Mouse (Mus musculus) testis, postnatal 14 days (tissue): Measurements from ENCODE around the gene Zfand6.

Source experiments
- DNase-seq: peaks from one replicate; pipeline ENCODE4 v3.0.0; 2021; ENCODE audit warnings: low spot score

Zfand6 gene

DNA sequence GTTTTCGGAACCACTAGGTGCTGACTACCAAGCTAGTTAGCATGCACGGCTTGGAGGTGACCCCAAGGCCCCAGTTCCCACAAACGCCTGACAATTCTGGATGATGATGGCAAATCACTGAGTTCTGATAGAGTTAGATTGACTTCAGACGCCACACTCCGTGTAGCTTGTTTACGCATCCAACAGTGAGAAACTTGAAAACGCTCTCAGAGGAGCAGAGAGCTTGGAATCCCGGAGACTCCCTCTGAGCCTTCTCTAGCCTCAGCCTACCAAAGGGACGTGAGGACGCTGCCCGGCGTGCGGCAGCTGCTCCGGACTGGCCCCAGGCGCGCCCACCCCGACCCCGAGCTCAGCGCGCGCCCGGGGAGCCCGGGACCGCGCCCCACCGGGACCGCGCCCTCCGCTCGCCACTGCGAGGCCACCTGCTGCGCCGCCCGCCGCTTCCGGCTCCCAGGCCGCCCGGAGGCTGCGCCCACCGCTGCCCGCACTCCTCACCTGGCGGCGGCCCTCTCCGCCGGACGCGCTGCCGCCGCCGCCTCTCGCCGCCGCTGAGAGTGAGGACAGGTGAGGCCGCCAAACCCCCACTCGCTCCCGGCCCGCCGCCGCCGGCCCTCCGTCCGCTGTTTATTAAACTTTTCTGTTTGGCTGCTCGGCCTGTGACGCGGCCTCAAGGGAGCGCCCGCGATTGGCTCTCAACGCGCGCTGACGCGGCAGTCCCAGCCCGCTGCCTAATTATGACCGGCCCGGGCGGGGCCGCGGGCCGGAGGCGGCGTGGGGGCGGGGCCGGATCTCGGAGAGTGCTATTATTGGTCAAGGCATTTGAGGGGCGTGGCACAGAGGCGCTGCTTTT is at the start of gene Zfand6:
TSS of gene Zfand6 (minus strand) at position 709 of the 850 bp plus-strand sequence.
- peak; percentile 98 for DNase-seq

DNA sequence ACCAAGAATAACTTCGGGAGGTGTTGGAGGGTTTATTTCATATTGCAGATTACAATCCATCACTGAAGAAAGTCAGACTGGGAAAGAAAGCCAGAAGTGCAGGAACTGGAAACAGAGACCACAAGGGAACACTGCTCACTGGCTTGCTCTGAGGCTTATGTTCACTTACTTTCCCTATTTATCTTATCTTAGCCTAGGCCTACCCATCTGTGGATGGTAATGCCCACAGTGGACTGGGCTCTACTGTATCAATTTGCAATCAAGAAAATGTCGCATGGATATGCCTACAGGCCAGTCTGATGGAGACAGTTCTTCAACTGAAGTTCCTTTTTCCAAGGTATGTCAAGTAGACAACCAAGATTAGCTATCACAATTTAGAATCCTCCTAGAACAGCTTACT is 47.0 kb upstream of the Zfand6 start:
- no peak for DNase-seq

DNA sequence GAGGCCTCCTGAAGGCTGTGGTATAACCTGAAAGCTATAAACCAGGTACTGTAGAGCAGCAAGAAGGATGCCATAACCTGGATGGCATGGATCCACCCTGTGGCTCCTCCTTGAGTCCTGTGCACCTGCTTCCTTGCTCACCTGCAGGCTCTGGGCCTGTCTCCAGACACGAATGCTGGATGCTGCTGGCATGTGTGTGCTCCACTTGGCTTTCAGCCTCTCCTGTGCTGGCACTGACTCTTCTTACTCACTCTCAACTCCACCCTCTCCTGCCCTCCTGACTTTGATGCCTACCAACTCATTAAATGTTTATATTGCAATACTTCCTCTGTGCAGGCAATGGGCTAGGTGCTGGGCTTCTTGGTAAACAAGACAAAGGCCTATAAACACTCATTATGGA is 43.3 kb upstream of the Zfand6 start:
- no peak for DNase-seq

DNA sequence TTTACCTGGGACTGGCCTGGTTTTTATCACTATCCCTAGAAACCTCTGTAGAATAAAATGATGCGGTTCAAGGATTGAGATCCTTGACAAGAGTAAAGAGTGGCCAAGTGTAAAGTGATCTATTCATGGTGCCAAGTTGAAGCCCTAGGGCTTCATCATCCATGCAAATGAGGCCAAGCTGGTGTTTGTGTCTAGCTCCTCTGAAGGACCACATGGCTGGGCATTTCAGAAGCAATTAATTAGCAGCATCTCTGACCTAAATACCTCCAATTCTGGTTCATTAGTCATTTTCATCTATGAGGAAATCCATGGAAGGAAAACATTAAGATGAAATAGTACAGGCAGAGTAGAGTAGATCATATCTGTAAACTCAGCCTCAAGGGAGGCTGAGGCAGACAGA is 42.3 kb upstream of the Zfand6 start:
- DNase-seq, result no peak

DNA sequence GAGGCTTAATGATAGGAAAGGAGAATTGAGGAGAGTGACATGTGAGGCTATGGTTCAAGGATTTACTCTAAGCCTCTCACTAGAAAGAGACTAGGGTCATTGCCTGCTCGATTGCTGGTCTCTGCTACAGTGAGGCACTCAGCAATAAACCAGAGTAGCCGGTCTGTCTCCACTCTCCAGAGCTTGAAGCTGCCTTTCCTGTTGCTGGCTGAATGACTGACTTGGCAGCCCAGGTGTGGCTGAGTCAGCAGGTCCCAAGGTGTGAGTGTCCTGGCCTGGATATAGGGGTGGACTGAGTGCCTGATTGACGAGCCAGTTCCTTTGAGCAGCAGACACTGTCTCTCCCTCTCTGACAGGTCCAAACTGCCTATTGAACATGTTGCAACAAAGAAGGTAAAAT is 41.3 kb upstream of the Zfand6 start:
- no peak for DNase-seq

DNA sequence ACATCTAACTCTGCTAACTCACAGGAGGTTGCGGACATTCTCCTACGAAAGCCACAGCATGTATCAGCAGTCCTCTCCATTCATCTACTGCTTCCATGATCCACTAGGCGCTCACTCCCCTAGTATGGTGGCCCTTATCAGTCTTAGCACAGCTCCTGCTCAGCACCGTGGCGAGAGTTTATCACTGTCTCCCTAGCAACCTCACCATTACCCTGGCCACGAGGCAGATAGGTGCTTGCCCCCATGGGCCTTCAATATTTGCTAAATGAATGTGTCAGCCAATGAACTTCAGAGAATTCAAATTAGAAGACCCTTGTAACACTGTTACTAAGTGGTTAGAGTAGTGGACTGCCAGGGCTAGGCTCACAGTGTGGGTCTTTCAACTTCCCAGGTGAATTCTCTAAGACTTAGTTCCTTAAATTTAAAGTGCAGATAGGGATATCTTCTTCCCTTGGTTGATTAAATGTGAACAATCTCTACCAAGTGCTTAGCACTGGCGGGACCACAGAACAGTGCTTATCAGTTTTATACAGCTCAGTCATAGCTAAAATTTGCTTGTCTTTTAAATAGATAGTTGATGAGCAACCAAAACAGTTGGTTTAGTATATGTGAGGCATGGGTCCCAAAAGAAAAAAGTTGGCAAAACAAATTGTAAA is 33.2 kb upstream of the Zfand6 start:
- no peak for DNase-seq

DNA sequence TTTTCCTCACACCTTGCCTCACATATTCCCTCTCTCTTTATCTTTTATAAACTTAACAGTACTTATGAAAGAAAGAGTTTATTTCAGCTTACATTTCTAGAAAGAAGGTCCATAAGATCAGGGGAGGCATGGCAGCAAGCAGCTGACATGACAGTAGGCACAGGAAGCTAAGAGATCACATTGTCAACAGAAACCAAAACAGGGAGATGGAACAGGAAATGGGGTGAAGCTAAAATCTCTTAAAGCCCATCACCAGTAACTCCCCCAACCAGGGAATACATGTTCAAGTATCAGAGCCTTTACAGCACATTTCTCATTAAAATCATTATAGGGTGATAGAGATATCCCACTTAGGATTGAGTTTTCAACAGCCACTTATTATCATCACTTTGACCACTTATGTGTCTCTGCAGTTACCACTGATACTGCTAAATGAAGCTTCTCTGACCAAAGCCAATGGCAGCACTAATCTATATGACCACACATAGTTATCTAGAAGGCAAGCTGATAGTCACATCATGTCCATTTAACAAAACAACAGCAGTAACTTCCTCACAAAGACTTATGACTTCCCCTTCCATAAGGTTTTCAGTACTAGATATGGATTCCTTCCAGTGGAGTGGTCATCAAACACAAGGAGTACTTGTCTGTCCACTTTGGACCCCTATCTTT is 20.7 kb upstream of the Zfand6 start:
- no peak for DNase-seq

DNA sequence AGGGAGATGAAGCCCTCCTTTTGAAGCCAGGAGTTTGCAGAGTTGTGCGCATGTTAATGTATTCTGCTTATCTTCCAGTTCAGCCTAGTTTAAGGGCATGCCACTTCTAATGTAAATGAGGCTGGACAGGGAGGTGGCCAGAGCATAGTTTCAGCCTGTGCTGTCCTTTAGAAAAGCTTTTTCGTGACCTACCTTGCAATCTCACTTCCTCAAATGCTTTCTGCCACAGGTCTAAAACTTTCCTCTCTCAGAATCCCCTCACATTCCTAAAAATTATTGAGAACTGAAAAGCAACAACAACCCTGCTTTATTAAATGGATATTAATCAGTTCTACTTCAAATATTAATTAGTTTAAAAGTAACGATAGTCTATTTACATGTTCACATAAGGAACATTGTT is 17.1 kb upstream of the Zfand6 start:
- no peak for DNase-seq

DNA sequence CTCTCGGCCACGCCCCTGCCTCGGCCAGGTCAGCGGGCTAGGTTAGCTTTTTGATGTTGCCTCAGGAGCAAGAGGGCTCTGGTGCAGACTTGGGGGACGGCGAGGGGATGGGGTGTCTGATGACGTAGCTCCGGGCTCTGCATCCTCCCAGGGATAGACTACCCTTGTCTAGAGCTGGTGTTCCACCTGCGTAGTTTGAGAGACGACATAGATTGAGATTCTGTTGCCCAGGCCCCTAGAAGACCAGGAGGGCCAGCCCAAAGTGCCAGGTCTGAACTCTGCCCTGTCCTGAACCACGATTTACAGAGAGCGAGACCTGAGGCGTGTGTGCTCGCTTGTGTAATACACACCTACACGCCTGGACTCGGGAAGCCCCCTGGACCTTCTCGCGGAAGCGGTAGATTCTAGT is 346 bp upstream of the Zfand6 start:
- no peak for DNase-seq

DNA sequence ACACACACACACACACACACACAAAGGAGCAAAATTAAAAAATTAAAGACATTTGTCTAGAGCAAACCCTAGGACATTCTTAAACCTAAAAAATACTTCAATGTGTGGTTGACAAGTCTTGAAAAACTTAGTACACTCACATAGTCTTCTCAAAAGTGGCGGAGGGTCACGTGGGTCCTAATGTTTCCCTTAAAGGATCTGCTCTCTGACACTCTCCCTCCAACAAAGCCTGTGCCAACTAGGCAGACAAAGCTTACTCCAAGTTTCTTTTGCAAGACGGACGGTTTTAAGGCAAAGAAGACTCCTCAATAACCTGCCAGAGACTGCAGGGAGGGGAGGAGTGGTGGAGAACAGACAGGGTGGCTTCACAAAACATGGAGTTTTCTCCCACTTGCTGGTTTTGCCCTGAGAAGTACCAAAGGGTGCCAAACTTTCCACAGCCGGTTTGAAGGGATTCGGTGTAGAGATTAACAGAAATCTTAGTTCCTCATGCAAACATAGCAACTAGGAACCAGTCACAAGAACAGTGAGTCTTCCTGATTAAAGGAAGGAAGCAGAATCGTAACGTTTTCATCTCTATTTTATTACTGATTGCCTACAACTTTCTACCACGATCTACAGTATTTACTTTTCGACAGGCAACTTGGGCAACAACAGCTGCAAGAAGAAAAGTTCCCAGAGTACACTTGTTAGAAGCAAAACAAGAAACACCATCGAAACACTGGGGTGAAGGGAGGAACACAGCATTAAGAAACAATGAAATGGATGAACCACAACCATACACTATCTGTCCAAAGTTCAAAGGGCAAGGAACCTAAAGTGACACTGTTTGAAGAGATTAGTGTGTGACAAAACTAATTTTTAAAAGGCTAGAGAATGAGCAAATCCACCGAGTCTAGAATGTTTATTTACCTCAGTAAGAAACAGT is 1.8 kb downstream of the Zfand6 start:
- no peak for DNase-seq

DNA sequence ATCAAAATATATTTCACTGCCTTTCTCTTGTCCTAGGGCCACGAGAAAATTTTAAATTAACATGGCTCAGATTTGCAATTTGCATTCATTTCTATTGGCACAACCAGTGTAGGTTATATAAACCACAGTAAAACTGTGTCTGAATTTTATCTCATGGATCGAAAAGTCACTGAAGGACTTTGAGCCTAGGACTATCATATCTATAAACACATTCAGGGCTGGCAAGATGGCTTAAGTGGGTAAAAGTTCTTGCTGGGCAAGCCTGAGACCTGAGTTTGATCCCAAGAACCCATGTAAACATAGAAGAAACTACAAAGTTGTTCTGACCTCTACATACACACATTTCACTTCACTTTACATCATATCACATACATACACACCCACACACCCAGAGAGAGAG is 3.4 kb downstream of the Zfand6 start:
- no peak for DNase-seq

DNA sequence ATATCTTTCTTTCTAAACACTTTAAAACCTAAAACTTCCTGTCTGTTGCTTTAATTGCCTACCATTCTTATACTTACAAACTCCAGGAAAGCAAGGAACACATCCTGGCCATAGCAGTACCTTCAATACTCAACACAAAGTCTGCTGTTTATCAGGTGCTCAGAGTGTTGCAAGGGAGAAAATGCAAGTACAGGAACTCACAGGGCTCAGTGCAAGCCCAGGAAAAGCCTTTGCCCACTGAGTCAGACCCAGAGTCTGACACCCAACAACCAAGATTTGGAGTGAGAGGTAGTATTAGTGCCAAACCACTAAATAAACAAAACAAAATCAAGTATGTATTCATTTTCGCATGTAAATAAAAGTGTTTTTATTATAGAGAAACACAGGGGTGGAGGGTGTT is 5.1 kb downstream of the Zfand6 start:
- DNase-seq, result no peak

DNA sequence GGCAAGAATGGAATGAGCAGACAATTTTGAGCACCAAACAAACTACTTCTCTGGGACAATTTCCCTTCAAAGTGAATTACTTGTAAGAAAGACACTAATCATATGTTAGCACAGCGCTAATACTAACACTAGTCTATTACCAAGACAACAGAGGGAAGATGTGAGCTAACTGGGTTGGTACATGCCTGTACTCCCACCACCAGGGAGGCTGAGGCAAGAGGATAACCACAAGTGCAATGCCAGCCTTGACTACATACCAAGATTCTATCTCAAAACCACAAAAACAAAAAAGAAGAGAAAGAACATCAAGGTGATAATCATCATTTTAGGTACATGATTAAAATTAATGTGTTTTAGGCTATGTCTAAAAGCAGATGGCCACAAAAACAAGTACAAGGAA is 8.2 kb downstream of the Zfand6 start:
- DNase-seq, result no peak

DNA sequence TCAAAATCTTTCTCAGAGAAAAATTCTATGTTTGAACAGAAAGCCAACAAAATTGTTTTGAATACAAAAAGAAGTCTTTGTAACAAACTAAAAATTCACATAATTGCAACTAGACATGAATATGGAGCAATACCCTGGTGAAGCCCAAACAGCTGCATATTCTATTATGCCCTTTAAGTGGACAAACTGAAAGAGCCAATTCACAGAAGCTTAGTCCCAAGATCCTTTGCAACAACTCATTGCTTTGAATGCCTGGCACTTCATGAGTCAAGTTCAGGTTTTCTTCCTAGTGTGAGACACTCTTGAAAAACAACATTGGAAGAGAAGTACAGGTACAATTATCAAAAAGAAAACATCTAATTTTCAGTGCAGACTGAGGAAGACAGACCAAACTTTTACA is 8.8 kb downstream of the Zfand6 start:
- no peak for DNase-seq

DNA sequence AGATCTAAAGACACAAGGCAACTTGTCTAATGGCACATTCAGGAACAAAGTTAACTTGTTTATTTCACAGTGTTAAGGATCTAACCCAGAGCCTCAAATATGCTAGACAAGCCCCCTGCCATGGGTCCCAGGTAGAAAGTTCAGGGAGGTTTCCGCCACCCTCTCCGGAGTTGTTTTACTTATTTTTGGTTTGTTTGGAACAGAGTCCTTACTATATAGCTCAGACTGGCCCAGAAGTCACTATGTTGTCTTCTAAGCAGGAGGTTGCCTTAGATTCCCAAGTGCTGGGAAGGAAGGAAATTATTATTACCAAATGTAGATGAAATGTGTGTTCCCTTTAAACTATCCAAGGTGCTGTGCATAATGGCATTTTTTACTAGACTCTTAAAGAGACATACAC is 9.7 kb downstream of the Zfand6 start:
- DNase-seq, result no peak

DNA sequence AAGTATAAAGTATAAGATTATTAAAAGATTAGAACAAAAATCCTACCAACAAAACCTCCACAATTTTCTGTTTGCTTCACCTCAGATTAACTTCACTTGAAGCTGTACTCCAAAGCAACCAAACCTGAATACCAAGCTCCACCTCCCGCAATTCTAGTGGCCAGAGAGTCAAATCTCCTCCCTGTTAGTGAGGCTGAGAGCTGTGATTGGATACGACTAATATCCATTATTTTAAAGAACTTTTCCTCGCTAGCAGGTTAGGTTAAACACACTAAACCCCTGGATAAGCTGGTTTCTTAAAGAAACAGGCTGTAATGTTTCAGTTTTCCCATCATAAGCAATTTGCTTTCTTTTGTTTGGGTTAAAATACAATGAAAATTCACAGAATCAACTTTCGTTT is 10.5 kb downstream of the Zfand6 start:
- DNase-seq, result peak; percentile 68

DNA sequence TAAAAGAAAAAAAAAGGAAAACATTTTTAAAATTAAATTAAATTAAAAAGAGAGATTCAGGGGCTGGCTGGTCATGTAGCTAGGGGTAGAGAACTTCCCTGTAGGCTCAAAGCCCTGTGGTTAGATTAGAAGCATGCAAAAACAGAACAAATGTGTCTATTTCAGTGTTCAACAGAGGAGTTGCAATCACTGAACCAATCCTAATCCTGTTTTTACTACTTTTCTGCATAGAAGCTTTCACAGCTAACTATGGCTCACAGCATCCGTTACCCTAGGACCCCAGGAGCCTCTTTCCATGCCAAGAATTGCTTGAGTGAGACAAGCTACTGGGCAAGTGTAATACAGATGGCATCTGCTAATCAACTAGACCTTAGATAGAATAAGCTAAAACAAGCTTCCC is 16.7 kb downstream of the Zfand6 start:
- no peak for DNase-seq

DNA sequence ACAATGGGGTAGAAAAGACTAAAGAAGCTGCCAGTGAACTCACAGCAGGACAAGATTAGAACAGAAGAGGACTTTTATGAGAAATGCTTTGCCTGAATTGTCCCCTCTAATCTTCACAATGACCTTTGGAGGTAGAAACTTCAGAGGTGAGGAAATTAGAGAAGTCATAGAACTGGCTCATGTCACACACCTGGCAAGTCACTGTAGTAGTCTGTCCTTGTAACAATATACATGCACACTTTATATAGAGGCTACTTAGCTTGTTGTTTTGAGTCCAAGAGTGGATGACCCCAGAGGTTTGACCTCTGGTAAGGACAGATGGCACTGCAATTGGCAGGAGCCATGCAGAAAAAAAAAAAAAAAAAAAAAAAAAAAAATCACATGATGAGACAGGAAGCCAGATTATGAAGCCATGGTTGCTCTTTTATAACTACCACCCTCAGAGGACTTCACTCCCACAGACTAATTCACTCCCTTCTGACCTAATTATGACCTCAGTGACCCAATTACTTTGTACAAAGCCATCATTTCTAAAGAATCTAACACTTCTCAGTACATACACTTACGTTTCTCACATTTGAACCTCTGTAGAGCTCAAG is 20.1 kb downstream of the Zfand6 start:
- DNase-seq, result no peak

DNA sequence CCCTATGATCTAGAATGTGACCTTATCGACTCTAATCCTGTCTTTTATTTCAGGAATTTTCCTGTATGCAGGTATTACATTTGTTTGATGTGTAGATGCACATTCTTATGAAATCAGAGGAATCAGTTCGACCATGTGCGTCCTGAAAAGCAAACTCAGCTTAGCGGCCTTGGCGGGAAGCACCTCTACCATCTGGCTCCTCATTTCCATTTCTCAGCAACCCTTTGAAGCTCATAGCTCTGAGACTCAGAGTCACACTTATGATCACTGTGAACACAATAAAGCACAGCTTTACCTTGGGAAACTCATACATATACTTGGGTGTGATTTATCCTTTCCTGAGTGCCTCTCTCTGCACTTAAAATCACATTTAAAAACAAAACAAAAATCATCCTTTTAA is 21.8 kb downstream of the Zfand6 start:
- DNase-seq, result no peak

DNA sequence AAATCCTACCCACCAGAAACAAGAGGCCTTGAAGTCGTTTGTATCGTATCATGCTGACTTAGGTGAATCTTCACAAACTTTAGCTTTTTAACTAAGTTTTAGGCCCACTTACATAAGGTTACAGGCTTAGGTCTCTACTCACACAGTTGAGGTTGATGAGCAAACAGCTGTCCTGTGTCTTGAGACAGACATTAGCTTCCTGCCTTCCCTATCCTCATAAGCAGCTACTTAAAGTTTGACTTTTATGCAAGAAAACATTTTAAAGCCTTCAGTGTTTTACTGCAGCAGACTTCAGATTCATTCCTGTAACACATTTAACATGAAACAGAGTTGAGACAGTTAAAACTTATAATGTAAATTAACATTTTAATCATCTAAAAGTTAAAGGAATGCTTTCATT is 37.0 kb downstream of the Zfand6 start:
- no peak for DNase-seq

DNA sequence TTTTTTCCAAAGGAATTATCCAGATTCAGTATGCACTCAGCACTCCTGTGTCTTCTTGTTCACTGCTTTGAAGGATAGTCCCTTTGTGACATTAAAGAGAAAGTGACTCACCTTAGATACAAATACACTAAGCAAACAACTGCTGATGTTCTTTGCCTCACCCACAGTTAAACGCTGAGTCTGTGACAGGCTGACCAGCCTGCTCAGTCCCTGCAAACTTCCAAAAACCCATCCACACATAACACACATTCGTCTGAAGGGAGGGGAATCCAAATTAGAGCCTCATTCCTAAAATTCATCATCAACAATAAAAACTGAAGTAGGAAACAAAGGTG is 37.8 kb downstream of the Zfand6 start:
- DNase-seq, result no peak
